ENCODE assay signal across 29 mouse cellular contexts in genomic region chr6:83084477-83084876, GRCm38 (mm10). TPM values are rescaled to one million over a fixed set of nuclear protein-coding genes. Genes with fewer than 3 reads are reported as not detected.
DNase-seq lines count a peak whose midpoint lies in the region; ATAC-seq and TF ChIP-seq lines count a peak whose summit lies in the region.
"Had no signal": no experiment of that assay in that cellular context is flagged by ENCODE, and none has a peak within 500 bp of the region (broad histone marks: within the 10 kb centered on the region; RNA-seq: fewer than 3 reads in every experiment).

No protein-coding gene starts in this region.

- POLR2A ChIA-PET in Patski (lab: Charles Lee), result no interaction called here

- no peak overlapping the region for H3K4me2 ChIP-seq in forebrain, embryonic 11.5 days (ENCODE audit: low read depth, low read length, severe bottlenecking)
- H3K4me2 ChIP-seq: embryonic facial prominence, embryonic 15.5 days; forebrain, embryonic 15.5 days; heart, embryonic 11.5 days; hindbrain, embryonic 14.5 days; limb, embryonic 15.5 days; liver, embryonic 15.5 days; lung, embryonic 14.5 days; midbrain, embryonic 15.5 days had no signal

- H3K4me1 ChIP-seq in embryonic fibroblast, embryonic 13.5 days (ENCODE audit: control insufficient read depth, insufficient read depth, low read length), result no peaks in the 10 kb centered on the region
- no peaks in the 10 kb centered on the region; the same call in 1 of the 2 replicates for H3K4me1 ChIP-seq in forebrain, embryonic 11.5 days (replicated peaks; ENCODE audit: control insufficient read depth, insufficient read depth, low read length)

- 7% methylated on average over 6 of the region's 6 CpGs for WGBS in forebrain, embryonic 11.5 days

- no peak for TF ChIP-seq CTCF in Patski (IDR thresholded peaks at IDR 0.05)
- no peak for TF ChIP-seq CTCF in embryonic fibroblast, embryonic 13.5 days (IDR thresholded peaks at IDR 0.05; ENCODE audit: borderline replicate concordance, insufficient read depth, low read length)

- peak; percentile 39 for DNase-seq in kidney, adult 9 months
- DNase-seq in kidney, adult 11 months, result no peak
- DNase-seq in Patski (ENCODE audit: low read depth, low spot score), result no peak
- peak; percentile 18 to 26 for DNase-seq in kidney, postnatal 4 days
- no peak for DNase-seq in forebrain, embryonic 11.5 days (ENCODE audit: low spot score)
- no peak for DNase-seq in liver
- DNase-seq: adrenal gland, postnatal 25 days; cerebellum, adult 11-12 months; cerebellum, adult 9-11 months; embryo, embryonic 11 days; gastrocnemius, postnatal 36 days; heart, adult 18-20 months; heart, postnatal 36 days; lung, embryonic 14.5 days; lung, postnatal 14 days; spleen, adult 18-20 months; thymus, postnatal 14 days had no signal

- peaks cover 8% of the 10 kb centered on the region for H3K27me3 ChIP-seq in Patski
- H3K27me3 ChIP-seq in forebrain, embryonic 11.5 days (ENCODE audit: control insufficient read depth, insufficient read depth, low read length), result peaks cover 62% of the 10 kb centered on the region

- H3K9me3 ChIP-seq in forebrain, embryonic 11.5 days (ENCODE audit: control insufficient read depth, low read length), result no peaks in the 10 kb centered on the region
- H3K9me3 ChIP-seq: embryonic facial prominence, embryonic 15.5 days; forebrain, embryonic 15.5 days; limb, embryonic 15.5 days; liver, embryonic 15.5 days; midbrain, embryonic 15.5 days had no signal

- no peak overlapping the region for H3K27ac ChIP-seq in embryonic fibroblast, embryonic 13.5 days (ENCODE audit: insufficient read depth, low read length)
- H3K27ac ChIP-seq in forebrain, embryonic 11.5 days (ENCODE audit: low read depth, low read length), result no peak overlapping the region
- H3K27ac ChIP-seq: embryonic facial prominence, embryonic 15.5 days; forebrain, embryonic 15.5 days; hindbrain, embryonic 14.5 days; layer of hippocampus, adult 2 months; left cerebral cortex, adult 2 months; limb, embryonic 15.5 days; liver, embryonic 15.5 days; midbrain, embryonic 15.5 days had no signal

- H3K9ac ChIP-seq in forebrain, embryonic 11.5 days (ENCODE audit: low read length), result no peak overlapping the region
- H3K9ac ChIP-seq: embryonic facial prominence, embryonic 15.5 days; forebrain, embryonic 15.5 days; hindbrain, embryonic 14.5 days; limb, embryonic 15.5 days; liver, embryonic 15.5 days; lung, embryonic 14.5 days; midbrain, embryonic 15.5 days had no signal

- ATAC-seq in Patski, result peak; percentile 12
- ATAC-seq in forebrain, embryonic 11.5 days (replicated peaks; ENCODE audit: low FRiP score), result no peak
- ATAC-seq: forebrain, embryonic 15.5 days; intestine, postnatal 0 days; midbrain, embryonic 15.5 days had no signal

- TF ChIP-seq POLR2A in embryonic fibroblast, embryonic 13.5 days (IDR thresholded peaks at IDR 0.05; ENCODE audit: low read depth, low read length), result peak; percentile 30; the same call in 1 of the 2 replicates

- in situ Hi-C loops in Patski (cut with MboI; ENCODE audit: low pct_unique_long_range_greater_than_20kb), result loop anchor here (5.0 kb wide), 1 partner anchor 162 kb away; no protein-coding TSS in a partner anchor

- H3K4me3 ChIP-seq in embryonic fibroblast, embryonic 13.5 days (ENCODE audit: insufficient read depth, low read length), result no peak overlapping the region
- no peak overlapping the region for H3K4me3 ChIP-seq in forebrain, embryonic 11.5 days (ENCODE audit: low read depth, low read length)
- H3K4me3 ChIP-seq: embryonic facial prominence, embryonic 15.5 days; forebrain, embryonic 15.5 days; layer of hippocampus, adult 2 months; left cerebral cortex, adult 2 months; limb, embryonic 15.5 days; liver, embryonic 15.5 days; midbrain, embryonic 15.5 days had no signal

- peaks cover 3% of the 10 kb centered on the region; the same call in 1 of the 2 replicates for H3K36me3 ChIP-seq in forebrain, embryonic 11.5 days (ENCODE audit: control insufficient read depth, insufficient read depth, low read length)

- CTCF ChIA-PET in Patski (lab: Charles Lee), result interaction anchor here (1.5 to 3.2 kb wide), 2 partner anchors 17 to 88 kb away, joined by 3 to 11 read pairs; partner anchors contain the start of genes Ccdc142 and Gm42688

RNA-seq across cellular contexts. Expression of gene Lbx2, which starts 1.7 kb away (rescaled TPM):
- 0.51 TPM for polyA plus RNA-seq in Patski (2021)
- polyA plus RNA-seq in embryonic fibroblast, embryonic 13.5 days (2011; ENCODE audit: insufficient read length, low read depth, missing spikeins), result not detected in 2 replicates
- polyA plus RNA-seq in forebrain, embryonic 11.5 days (2014; fragmentation: Nextera tagmentation; extraction: Ambion mirVana), result 0.40 TPM in 1 of 2 replicates, not detected in the other
- polyA plus RNA-seq: forebrain, embryonic 15.5 days; hindbrain, embryonic 14.5 days; midbrain, embryonic 15.5 days had no signal

RNA-seq across cellular contexts. Expression of gene Pcgf1, which starts 6.8 kb away (rescaled TPM):
- 19.7 TPM for polyA plus RNA-seq in Patski (2021)
- polyA plus RNA-seq in embryonic fibroblast, embryonic 13.5 days (2011; ENCODE audit: insufficient read length, low read depth, missing spikeins), result 12.1 and 15.2 TPM in 2 replicates
- 34.3 and 36.4 TPM in 2 replicates for polyA plus RNA-seq in forebrain, embryonic 11.5 days (2014; fragmentation: Nextera tagmentation; extraction: Ambion mirVana)

RNA-seq across cellular contexts. Expression of gene Tlx2, which starts 14.4 kb away (rescaled TPM):
- polyA plus RNA-seq in Patski (2021), result 0.24 TPM
- polyA plus RNA-seq in embryonic fibroblast, embryonic 13.5 days (2011; ENCODE audit: insufficient read length, low read depth, missing spikeins), result not detected in 2 replicates
- not detected in 2 replicates for polyA plus RNA-seq in forebrain, embryonic 11.5 days (2014; fragmentation: Nextera tagmentation; extraction: Ambion mirVana)
- polyA plus RNA-seq: forebrain, embryonic 15.5 days; frontal cortex, adult 2 months; heart, embryonic 11.5 days; hindbrain, embryonic 14.5 days; limb, embryonic 15.5 days; liver, embryonic 15.5 days; midbrain, embryonic 15.5 days had no signal

RNA-seq across cellular contexts. Expression of gene Ccdc142, which starts 16.9 kb away (rescaled TPM):
- polyA plus RNA-seq in Patski (2021), result 3.5 TPM
- polyA plus RNA-seq in embryonic fibroblast, embryonic 13.5 days (2011; ENCODE audit: insufficient read length, low read depth, missing spikeins), result 0.60 TPM in 1 of 2 replicates, not detected in the other
- 2.8 and 3.0 TPM in 2 replicates for polyA plus RNA-seq in forebrain, embryonic 11.5 days (2014; fragmentation: Nextera tagmentation; extraction: Ambion mirVana)

RNA-seq across cellular contexts. Expression of gene Gm42688, which starts 16.9 kb away (rescaled TPM):
- 3.7 TPM for polyA plus RNA-seq in Patski (2021)
- 1.2 and 1.9 TPM in 2 replicates for polyA plus RNA-seq in embryonic fibroblast, embryonic 13.5 days (2011; ENCODE audit: insufficient read length, low read depth, missing spikeins)
- 2.5 and 3.0 TPM in 2 replicates for polyA plus RNA-seq in forebrain, embryonic 11.5 days (2014; fragmentation: Nextera tagmentation; extraction: Ambion mirVana)

Comparison
In these comparisons a context has a peak if more than half of its experiments do, and no peak if none do; other contexts are left out.
1. DNase-seq: peak in kidney, adult 9 months (single experiment) and kidney, postnatal 4 days (2 of 2); none in kidney, adult 11 months (single experiment), Patski (single experiment), forebrain, embryonic 11.5 days (single experiment) and liver (single experiment).